In genomic region chr1:66938446-66938845, GRCm38 (mm10) we compare ENCODE assay signal across 30 mouse cellular contexts. TPM values are rescaled to one million over a fixed set of nuclear protein-coding genes. Genes with fewer than 3 reads are reported as not detected.
DNase-seq lines count a peak whose midpoint lies in the region; ATAC-seq and TF ChIP-seq lines count a peak whose summit lies in the region.
"Had no signal": no experiment of that assay in that cellular context is flagged by ENCODE, and none has a peak within 500 bp of the region (broad histone marks: within the 10 kb centered on the region; RNA-seq: fewer than 3 reads in every experiment).

No protein-coding gene starts in this region.

- H3K27me3 ChIP-seq in heart, embryonic 13.5 days (replicated peaks), result no peaks in the 10 kb centered on the region
- H3K27me3 ChIP-seq in kidney, embryonic 15.5 days, result no peaks in the 10 kb centered on the region
- H3K27me3 ChIP-seq in kidney, adult 2 months (replicated peaks; ENCODE audit: control insufficient read depth, insufficient read depth, low read length), result no peaks in the 10 kb centered on the region
- H3K27me3 ChIP-seq in forebrain, embryonic 15.5 days, result no peaks in the 10 kb centered on the region
- H3K27me3 ChIP-seq: embryonic facial prominence, embryonic 12.5 days; hindbrain, embryonic 13.5 days; liver, embryonic 12.5 days; neural tube, embryonic 12.5 days had no signal

- H3K4me3 ChIP-seq in gastrocnemius, adult 2 months, result peak overlapping the region; percentile 80
- H3K4me3 ChIP-seq in heart, embryonic 13.5 days, result no peak overlapping the region
- H3K4me3 ChIP-seq in kidney, embryonic 15.5 days (replicated peaks), result no peak overlapping the region
- H3K4me3 ChIP-seq in kidney, adult 2 months (ENCODE audit: insufficient read depth, low read depth, low read length), result no peak overlapping the region
- H3K4me3 ChIP-seq in forebrain, embryonic 15.5 days, result no peak overlapping the region
- H3K4me3 ChIP-seq: embryonic facial prominence, embryonic 12.5 days; hindbrain, embryonic 13.5 days; liver, embryonic 12.5 days; neural tube, embryonic 12.5 days had no signal

- H3K9me3 ChIP-seq in heart, embryonic 13.5 days, result no peaks in the 10 kb centered on the region
- H3K9me3 ChIP-seq in kidney, embryonic 15.5 days (replicated peaks), result no peaks in the 10 kb centered on the region
- H3K9me3 ChIP-seq in forebrain, embryonic 15.5 days, result no peaks in the 10 kb centered on the region
- H3K9me3 ChIP-seq: embryonic facial prominence, embryonic 12.5 days; G1E; hindbrain, embryonic 13.5 days; liver, embryonic 12.5 days; neural tube, embryonic 12.5 days had no signal

- peak; percentile 58 for DNase-seq in gastrocnemius, adult 2 months
- DNase-seq in gastrocnemius, postnatal 4 days (ENCODE audit: low spot score in 2 of 2), result no peak
- no peak for DNase-seq in heart, postnatal 36 days
- DNase-seq in kidney, adult 2 months, result no peak
- DNase-seq: adrenal gland, adult 8-10 months; cerebellum, adult 8-10 months; cerebellum, postnatal 36 days; kidney, adult 9 months; layer of hippocampus, postnatal 36 days; left cerebral cortex, postnatal 4 days; liver, postnatal 0 days; lung, postnatal 36 days; right cerebral cortex, adult 18-20 months; thymus, adult 18-20 months; thymus, postnatal 25 days had no signal

- no peak overlapping the region for H3K9ac ChIP-seq in heart, embryonic 13.5 days
- no peak overlapping the region for H3K9ac ChIP-seq in kidney, embryonic 15.5 days
- no peak overlapping the region for H3K9ac ChIP-seq in forebrain, embryonic 15.5 days (replicated peaks)
- H3K9ac ChIP-seq: embryonic facial prominence, embryonic 12.5 days; hindbrain, embryonic 13.5 days; liver, embryonic 12.5 days; liver, postnatal 0 days; neural tube, embryonic 12.5 days had no signal

- no peaks in the 10 kb centered on the region for H3K36me3 ChIP-seq in heart, embryonic 13.5 days
- no peaks in the 10 kb centered on the region for H3K36me3 ChIP-seq in kidney, embryonic 15.5 days
- no peaks in the 10 kb centered on the region for H3K36me3 ChIP-seq in kidney, adult 2 months (ENCODE audit: control insufficient read depth, insufficient read depth, low read length)
- no peaks in the 10 kb centered on the region for H3K36me3 ChIP-seq in forebrain, embryonic 15.5 days
- H3K36me3 ChIP-seq: embryonic facial prominence, embryonic 12.5 days; G1E; hindbrain, embryonic 13.5 days; liver, embryonic 12.5 days; neural tube, embryonic 12.5 days had no signal

- WGBS in heart, embryonic 13.5 days, result 70% methylated on average over 1 of the region's 1 CpGs
- WGBS in kidney, embryonic 15.5 days, result 58% methylated on average over 1 of the region's 1 CpGs
- WGBS in kidney, adult 2 months, result 79% methylated on average over 1 of the region's 1 CpGs
- WGBS in forebrain, embryonic 15.5 days, result 95% methylated on average over 1 of the region's 1 CpGs

- no peak for TF ChIP-seq POLR2A in kidney, adult 2 months (IDR thresholded peaks at IDR 0.05; ENCODE audit: low read depth, low read length)

- intact Hi-C loops in gastrocnemius, adult 2 months (cut with DNase I), result no loop called here
- intact Hi-C loops in heart, postnatal 36 days (cut with DNase I), result no loop called here

- H3K27ac ChIP-seq in gastrocnemius, adult 2 months, result peak overlapping the region; percentile 91
- H3K27ac ChIP-seq in heart, embryonic 13.5 days (replicated peaks), result peak overlapping the region; percentile 75
- no peak overlapping the region for H3K27ac ChIP-seq in kidney, embryonic 15.5 days
- H3K27ac ChIP-seq in kidney, adult 2 months (ENCODE audit: insufficient read depth, low read depth, low read length), result no peak overlapping the region
- no peak overlapping the region for H3K27ac ChIP-seq in forebrain, embryonic 15.5 days (replicated peaks)
- H3K27ac ChIP-seq: embryonic facial prominence, embryonic 12.5 days; hindbrain, embryonic 13.5 days; liver, embryonic 12.5 days; neural tube, embryonic 12.5 days; stomach, postnatal 0 days had no signal

- no peak overlapping the region for H3K4me2 ChIP-seq in heart, embryonic 13.5 days
- H3K4me2 ChIP-seq in kidney, embryonic 15.5 days, result no peak overlapping the region
- H3K4me2 ChIP-seq in forebrain, embryonic 15.5 days (replicated peaks), result no peak overlapping the region
- H3K4me2 ChIP-seq: embryonic facial prominence, embryonic 12.5 days; hindbrain, embryonic 13.5 days; liver, embryonic 12.5 days; midbrain, embryonic 11.5 days; neural tube, embryonic 12.5 days had no signal

- peaks cover 48% of the 10 kb centered on the region for H3K4me1 ChIP-seq in heart, embryonic 13.5 days
- 0 out of 2 replicates have a peak, but pooled peaks cover 3% of the 10 kb centered on the region for H3K4me1 ChIP-seq in kidney, embryonic 15.5 days
- no peaks in the 10 kb centered on the region for H3K4me1 ChIP-seq in kidney, adult 2 months (ENCODE audit: control insufficient read depth, insufficient read depth, low read length)
- H3K4me1 ChIP-seq in forebrain, embryonic 15.5 days, result no peaks in the 10 kb centered on the region
- H3K4me1 ChIP-seq: embryonic facial prominence, embryonic 12.5 days; hindbrain, embryonic 13.5 days; liver, embryonic 12.5 days; neural tube, embryonic 12.5 days had no signal

- no peak for TF ChIP-seq CTCF in gastrocnemius, adult 2 months (IDR thresholded peaks at IDR 0.05)
- TF ChIP-seq CTCF in kidney, adult 2 months (conservative IDR thresholded peaks at IDR 0.05; ENCODE audit: insufficient read depth, insufficient read length, low read depth, low read length), result no peak

- ATAC-seq in heart, embryonic 13.5 days (ENCODE audit: extremely low read depth, insufficient number of reproducible peaks, low FRiP score, low TSS enrichment), result no peak
- peak; percentile 54 for ATAC-seq in kidney, embryonic 15.5 days (replicated peaks; ENCODE audit: low FRiP score)
- no peak for ATAC-seq in forebrain, embryonic 15.5 days (replicated peaks)
- ATAC-seq: forebrain, embryonic 14.5 days; intestine, embryonic 16.5 days; liver, embryonic 12.5 days; liver, postnatal 0 days; midbrain, embryonic 16.5 days had no signal

RNA-seq across cellular contexts. Expression of gene Myl1, which starts 6.8 kb away (rescaled TPM):
- over 10,000 TPM; 14,696 to 24,668 TPM for total RNA-seq in gastrocnemius, adult 2 months (2021)
- total RNA-seq in gastrocnemius, postnatal 4 days (2021), result over 10,000 TPM; 17,678 to 18,583 TPM
- polyA plus RNA-seq in heart, embryonic 13.5 days (2015; fragmentation: Nextera tagmentation; extraction: Ambion mirVana), result 415 and 464 TPM in 2 replicates
- total RNA-seq in heart, postnatal 36 days (2021), result 10 to 100 TPM; 30.9 to 39.3 TPM
- polyA plus RNA-seq in kidney, embryonic 15.5 days (2015; fragmentation: Nextera tagmentation; extraction: Ambion mirVana), result 51.7 and 109 TPM in 2 replicates
- 1.2 and 56.0 TPM in 2 replicates for polyA plus RNA-seq in kidney, adult 2 months (2012; rRNA removed)
- 0.40 and 1.4 TPM in 2 replicates for polyA plus RNA-seq in forebrain, embryonic 15.5 days (2015; fragmentation: Nextera tagmentation; extraction: Ambion mirVana)
- total RNA-seq: megakaryocyte, adult 5-6 weeks had no signal
- polyA plus RNA-seq: G1E; spleen, adult 2 months had no signal

Comparison
In these comparisons a context has a peak if more than half of its experiments do, and no peak if none do; other contexts are left out.
1. H3K27ac ChIP-seq: peak in gastrocnemius, adult 2 months (single experiment) and heart, embryonic 13.5 days (single experiment); none in kidney, embryonic 15.5 days (single experiment), kidney, adult 2 months (single experiment) and forebrain, embryonic 15.5 days (single experiment).